Mouse (Mus musculus): Measurements from ENCODE around the gene Fam118a.
A peak's percentile ranks its signal among the peaks of the same experiment; 100 is the strongest.

Gene Fam118a

DNA sequence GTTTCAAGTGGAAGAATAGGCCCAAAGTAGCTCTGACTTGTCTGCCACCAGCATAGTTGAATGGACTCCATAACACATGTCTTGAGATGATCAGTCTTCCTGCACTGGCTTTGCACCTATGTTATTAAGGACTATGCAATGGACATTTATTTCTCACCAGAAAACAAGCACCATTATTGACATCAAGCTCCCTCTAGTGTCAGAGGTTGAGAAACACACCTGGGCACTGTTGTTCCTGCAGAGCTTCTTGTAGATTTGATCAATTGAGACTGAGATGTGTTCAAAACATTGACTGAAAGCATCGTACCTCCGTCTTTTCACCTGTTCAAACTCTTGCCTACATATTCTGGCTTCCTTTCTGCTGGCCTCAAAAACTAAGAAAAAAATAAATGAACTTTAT is 41.8 kb downstream of the Fam118a start:
- peak; percentile 65 for DNase-seq (ENCODE audit: low read depth, low spot score)

DNA sequence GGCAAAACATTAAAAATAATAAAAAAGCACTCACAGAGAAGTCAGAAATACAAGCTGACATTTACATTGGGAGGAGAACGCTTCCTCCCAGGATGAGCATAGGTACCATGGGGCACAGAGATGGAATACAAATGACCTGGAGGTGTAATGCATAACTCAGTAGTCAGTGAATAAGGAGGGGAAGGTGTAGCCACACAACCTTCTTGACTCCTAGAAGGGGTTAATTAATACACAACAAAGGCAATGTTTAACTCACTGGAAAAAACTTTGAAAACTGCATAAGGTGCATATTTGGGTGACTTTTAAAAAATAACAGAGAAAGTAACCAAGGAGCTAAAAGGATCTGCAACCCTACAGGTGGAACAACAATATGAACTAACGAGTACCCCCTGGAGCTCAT is 43.9 kb downstream of the Fam118a start:
- no peak for DNase-seq (ENCODE audit: low read depth, low spot score)

DNA sequence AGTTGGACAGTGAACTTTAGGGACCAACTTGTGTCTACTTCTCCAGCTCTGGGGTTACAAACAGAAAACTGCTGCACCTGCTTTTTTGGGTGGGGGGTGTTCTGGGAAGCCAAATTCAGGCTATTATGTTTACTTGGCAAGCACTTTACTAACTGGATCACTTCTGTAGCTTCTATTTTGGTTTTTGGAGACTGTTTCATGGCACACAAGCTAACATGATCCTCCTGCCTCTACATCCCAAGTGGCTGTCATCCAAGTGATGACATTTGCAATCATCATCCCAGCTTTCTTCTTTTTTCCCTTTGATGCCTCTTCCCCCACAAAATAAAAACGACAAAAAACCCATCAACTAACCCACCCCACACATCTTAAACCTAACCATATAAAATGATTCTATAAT is 56.9 kb downstream of the Fam118a start:
- no peak for DNase-seq (ENCODE audit: low read depth, low spot score)
